Mouse (Mus musculus) liver, postnatal 0 days (tissue): Measurements from ENCODE around the gene Izumo1r.

ENCODE experiments used
- CTCF ChIP-seq: sonication (generic); IDR thresholded peaks from 2 replicates; pipeline ENCODE4 v1.5.1; 2016; ENCODE audit warnings: antibody characterized with exemption, low read depth
- EP300 ChIP-seq: IDR thresholded peaks from 2 replicates; pipeline ENCODE4 v1.6.1; 2016; ENCODE audit warnings: antibody characterized with exemption, low read depth, mild to moderate bottlenecking

- TF ChIP-seq EP300 = no peak
- TF ChIP-seq CTCF = no peak
Observed at GRCm38 (mm10) chr9:14920608-14921007, 16.9 kb upstream of the Izumo1r start.
